Mouse (Mus musculus): ENCODE measurements around the gene Klhdc9.

Klhdc9 gene

DNA sequence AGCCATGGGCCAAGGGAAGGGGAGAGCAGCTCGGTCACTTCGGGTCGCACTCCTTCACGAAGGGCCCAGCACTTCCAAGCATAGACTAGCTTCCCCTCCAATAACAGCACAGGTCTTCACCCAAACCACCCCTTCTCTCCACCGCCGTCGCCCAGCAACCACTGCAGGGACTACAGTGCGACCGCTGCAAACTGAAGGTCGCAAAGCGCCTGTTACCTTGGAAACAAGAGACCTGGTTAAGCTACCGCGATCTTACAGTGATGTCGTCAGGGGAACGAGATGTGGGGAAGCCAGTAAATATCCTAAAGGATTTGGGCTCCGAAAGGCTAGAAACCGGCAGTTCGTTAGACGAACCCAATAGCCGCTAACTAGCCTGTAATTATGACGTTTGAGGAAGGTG lies at the start of gene Klhdc9:
TSS of gene Klhdc9 (minus strand) at position 143 of the 400 bp plus-strand sequence.
- DNase-seq (ENCODE audit: extremely low read depth, insufficient read length, low spot score), result no peak

GRCm38 (mm10) chr1:171410231-171410630 lies 49.6 kb upstream of the Klhdc9 start:
- DNase-seq (ENCODE audit: extremely low read depth, insufficient read length, low spot score), result no peak

GRCm38 (mm10) chr1:171407263-171407662 lies 46.7 kb upstream of the Klhdc9 start:
- no peak for DNase-seq (ENCODE audit: extremely low read depth, insufficient read length, low spot score)

GRCm38 (mm10) chr1:171402991-171403390 lies 42.4 kb upstream of the Klhdc9 start:
- DNase-seq (ENCODE audit: extremely low read depth, insufficient read length, low spot score), result no peak

DNA sequence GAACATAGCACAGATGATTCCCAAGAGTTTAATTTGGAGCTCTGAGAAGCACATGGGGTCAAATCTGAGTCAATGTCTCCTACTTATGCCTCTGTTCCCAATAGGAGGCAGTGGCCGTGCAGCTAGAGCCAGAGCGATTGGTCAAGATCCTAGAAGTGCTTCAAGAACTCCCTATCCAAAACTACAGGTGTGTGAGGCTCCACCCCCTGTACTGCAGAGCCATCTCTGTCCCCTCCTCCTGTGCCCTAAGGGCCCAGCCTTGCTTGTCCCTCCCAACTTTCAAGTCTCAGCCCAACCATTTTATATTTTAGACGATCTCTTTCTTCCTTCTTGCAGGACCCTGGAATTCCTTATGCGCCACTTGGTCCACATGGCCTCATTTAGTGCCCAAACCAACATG lies 41.2 kb upstream of the Klhdc9 start:
- DNase-seq (ENCODE audit: extremely low read depth, insufficient read length, low spot score), result no peak

DNA sequence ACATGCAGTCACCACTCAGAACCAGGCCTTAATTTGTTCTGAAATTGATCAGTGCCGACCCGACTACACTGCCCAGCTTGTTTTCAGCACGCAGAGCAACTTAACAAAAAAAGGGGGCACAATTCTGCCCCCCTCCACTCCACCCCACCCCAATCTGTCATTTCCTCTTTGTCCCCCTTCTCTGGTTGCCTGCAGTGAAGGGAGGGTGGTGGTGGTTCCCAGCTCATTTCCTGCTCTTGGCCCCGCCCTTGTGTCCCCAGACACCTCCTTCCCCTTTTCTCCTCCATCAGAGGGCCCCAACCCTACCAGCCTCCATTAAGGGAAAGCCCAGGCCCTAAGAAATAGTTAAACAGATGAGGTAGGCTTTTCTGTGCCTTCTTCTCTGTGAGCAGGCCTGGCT lies 29.5 kb upstream of the Klhdc9 start:
- DNase-seq (ENCODE audit: extremely low read depth, insufficient read length, low spot score), result no peak

DNA sequence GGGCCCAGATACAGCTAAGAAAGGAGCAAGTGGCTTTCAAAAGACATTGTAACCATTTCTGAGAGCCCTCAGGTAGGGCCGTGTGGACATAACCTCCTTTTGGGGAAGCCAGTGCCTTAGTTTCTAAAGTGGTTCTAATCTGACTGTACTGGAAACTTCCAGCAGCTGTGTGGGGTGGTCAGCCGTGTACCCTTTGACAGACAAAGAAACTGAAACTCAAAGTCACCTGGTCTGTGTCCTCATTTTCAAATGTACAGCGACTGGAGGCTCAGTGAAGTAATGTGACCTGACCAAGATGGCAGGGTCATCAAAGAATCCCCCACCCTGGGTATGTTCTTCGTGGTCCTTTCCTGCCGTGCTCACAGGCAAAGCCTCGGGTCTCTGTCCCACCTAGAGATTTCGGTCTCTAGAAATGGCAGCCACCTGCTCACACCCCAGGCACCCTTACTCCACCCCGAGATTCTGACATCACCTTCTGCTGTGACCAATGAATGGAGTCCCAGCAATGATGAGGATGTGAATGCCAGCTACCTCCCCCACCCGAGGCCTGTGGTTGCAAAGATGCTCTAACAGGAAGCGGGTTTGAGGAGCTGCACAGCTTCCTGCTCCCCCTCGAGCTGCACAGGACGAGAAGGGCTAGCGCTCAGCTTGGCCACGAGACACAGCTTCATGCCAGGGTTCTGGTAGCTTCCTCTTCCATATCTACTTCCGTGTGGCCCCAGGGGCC lies 27.9 kb upstream of the Klhdc9 start, which contains the start of gene Arhgap30:
TSS of gene Arhgap30 (plus strand) at position 579 of the 727 bp plus-strand sequence.
- DNase-seq (ENCODE audit: extremely low read depth, insufficient read length, low spot score), result no peak

- DNase-seq (ENCODE audit: extremely low read depth, insufficient read length, low spot score), result no peak
Observed at GRCm38 (mm10) chr1:171387099-171387498, 26.5 kb upstream of the Klhdc9 start.

DNA sequence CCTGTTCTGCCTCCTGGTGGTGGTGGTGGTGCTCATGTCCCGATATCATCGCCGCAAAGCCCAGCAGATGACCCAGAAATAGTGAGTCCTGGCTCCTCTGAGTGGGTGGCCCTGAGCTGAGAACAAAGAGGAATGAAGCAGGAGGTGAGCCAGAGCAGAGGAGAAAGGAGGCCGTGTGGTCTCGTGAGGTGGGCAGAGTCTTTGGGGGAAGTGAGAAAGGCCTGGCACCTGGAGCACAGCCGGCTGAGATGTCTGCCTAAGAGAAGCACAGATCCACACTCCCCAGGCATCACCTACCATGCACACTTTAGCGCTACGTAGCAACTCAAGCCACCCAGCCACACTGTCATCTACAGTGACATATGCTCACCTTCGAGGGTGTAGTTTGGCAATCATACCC lies 24.6 kb upstream of the Klhdc9 start:
- DNase-seq (ENCODE audit: extremely low read depth, insufficient read length, low spot score), result no peak

DNA sequence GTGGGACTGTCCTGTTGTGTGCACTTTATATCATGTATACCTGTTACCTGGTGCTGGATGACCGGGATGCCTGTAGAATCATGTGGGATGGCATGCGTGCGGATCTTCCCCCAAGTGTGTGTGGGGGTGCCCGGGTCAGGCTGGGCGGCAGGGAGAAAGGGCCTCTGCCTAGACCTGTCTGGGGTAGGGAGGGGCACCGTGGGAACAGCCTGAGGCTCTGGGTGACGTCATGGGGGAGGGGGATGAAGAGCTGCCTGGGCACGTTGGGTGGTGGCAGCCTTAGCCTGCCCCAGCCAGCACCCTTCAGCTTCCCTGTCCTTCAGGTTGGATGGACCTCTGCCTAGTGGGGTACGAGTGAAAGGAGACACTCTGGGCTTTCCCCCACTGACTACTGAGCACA lies 23.8 kb upstream of the Klhdc9 start:
- DNase-seq (ENCODE audit: extremely low read depth, insufficient read length, low spot score), result no peak

- no peak for DNase-seq (ENCODE audit: extremely low read depth, insufficient read length, low spot score)
Observed at GRCm38 (mm10) chr1:171382096-171382620, 21.6 kb upstream of the Klhdc9 start.

GRCm38 (mm10) chr1:171379935-171380599 lies 19.5 kb upstream of the Klhdc9 start:
- no peak for DNase-seq (ENCODE audit: extremely low read depth, insufficient read length, low spot score)

- DNase-seq (ENCODE audit: extremely low read depth, insufficient read length, low spot score), result no peak
Observed at GRCm38 (mm10) chr1:171378298-171378697, 17.7 kb upstream of the Klhdc9 start.

- peak; percentile 80 for DNase-seq (ENCODE audit: extremely low read depth, insufficient read length, low spot score)
Observed at GRCm38 (mm10) chr1:171375646-171376097, 15.1 kb upstream of the Klhdc9 start.

- DNase-seq (ENCODE audit: extremely low read depth, insufficient read length, low spot score), result no peak
Observed at GRCm38 (mm10) chr1:171373946-171374345, 13.3 kb upstream of the Klhdc9 start.

DNA sequence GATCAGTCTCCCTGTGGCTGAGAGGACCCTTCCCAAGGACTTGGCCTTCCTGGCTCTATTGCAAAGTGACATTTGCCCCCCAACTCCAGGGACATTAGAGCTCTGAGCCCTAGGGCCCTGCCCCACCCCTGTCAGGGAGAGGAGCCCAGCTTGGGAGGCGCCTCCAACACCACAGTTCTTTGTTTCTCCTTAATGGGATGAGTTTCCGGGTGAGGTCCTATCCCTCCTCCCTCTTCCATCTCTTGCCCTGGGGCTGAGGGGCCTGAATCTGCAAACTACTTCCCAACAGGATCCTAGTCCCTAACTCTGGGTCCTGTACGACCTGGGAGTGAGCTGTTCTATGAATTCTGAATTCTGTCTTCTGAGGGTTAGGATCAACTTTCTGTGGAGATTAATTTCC lies 12.3 kb upstream of the Klhdc9 start:
- DNase-seq (ENCODE audit: extremely low read depth, insufficient read length, low spot score), result no peak

GRCm38 (mm10) chr1:171369845-171370556 lies 9.4 kb upstream of the Klhdc9 start, which contains the start of gene Nectin4:
Nectin4 (plus strand) TSS chr1:171370099.
- DNase-seq (ENCODE audit: extremely low read depth, insufficient read length, low spot score), result no peak

DNA sequence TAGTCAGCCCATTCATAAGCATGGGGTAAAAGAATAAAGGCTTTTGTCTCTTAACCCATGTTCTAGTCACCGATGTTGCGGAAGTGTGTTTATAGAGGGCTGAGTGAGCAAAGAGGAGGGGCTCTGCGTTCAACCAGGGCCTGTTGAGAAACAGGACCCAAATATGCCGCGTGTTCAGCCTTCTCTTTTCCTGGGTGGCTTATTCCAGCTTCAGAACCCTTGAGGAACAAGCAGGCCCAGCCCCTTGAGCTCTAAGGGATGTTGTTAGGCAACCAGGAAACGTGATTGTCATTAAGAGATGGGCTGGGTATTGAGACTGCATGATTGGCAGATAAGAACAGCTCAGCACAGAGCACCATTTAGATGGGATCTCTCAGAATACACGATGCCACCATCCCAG lies 5.3 kb upstream of the Klhdc9 start:
- no peak for DNase-seq (ENCODE audit: extremely low read depth, insufficient read length, low spot score)

- no peak for DNase-seq (ENCODE audit: extremely low read depth, insufficient read length, low spot score)
Observed at GRCm38 (mm10) chr1:171361106-171362103, 807 bp upstream of the Klhdc9 start.

- no peak for DNase-seq (ENCODE audit: extremely low read depth, insufficient read length, low spot score)
Observed at GRCm38 (mm10) chr1:171360253-171360652, 345 bp downstream of the Klhdc9 start.

Measured in 3134 (cell line).